Mouse (Mus musculus) ES-E14 (cell line): ENCODE results near the gene Tarm1.

Source experiments
- CHD2 ChIP-seq: IDR thresholded peaks from 2 replicates; pipeline ENCODE4 v1.6.1; 2014; ENCODE audit warnings: mild to moderate bottlenecking, low read depth, low read length, inconsistent platforms
- HCFC1 ChIP-seq: IDR thresholded peaks from 2 replicates; pipeline ENCODE4 v1.6.1; 2012; ENCODE audit warnings: low read length, inconsistent platforms, borderline replicate concordance; ENCODE audit not compliant: insufficient read depth
- MAFK ChIP-seq: IDR thresholded peaks from 2 replicates; pipeline ENCODE4 v1.6.1; 2014; ENCODE audit warnings: mild to moderate bottlenecking, low read depth, low read length, inconsistent platforms; ENCODE audit not compliant: insufficient read depth
- ZC3H11A ChIP-seq: IDR thresholded peaks from 2 replicates; pipeline ENCODE4 v1.6.1; 2012; ENCODE audit warnings: low read depth, mild to moderate bottlenecking, inconsistent platforms, low read length, borderline replicate concordance

- TF ChIP-seq ZC3H11A (no peak), CHD2 (no peak), HCFC1 (no peak), MAFK (no peak)
Measured at GRCm38 (mm10) chr7:3437941-3438340, 64.5 kb downstream of the Tarm1 start.
